Mouse (Mus musculus): Measurements from ENCODE around the gene Sdhaf2. TPM values are rescaled to one million over a fixed set of nuclear protein-coding genes. Genes with fewer than 3 reads are reported as not detected.

The Sdhaf2 gene
- total RNA-seq, 1 experiment from 2014 or later: 63.1 TPM

Other genes with a start within 250 kb of the Sdhaf2 start
- gene Dagla, start 221.3 kb downstream of the Sdhaf2 start, total RNA-seq (2017): not detected in 2 replicates
- not detected in 2 replicates for gene Syt7, start 137.1 kb downstream of the Sdhaf2 start, total RNA-seq (2017)
- not detected in 2 replicates for gene Lrrc10b, start 68.7 kb downstream of the Sdhaf2 start, total RNA-seq (2017)
- not detected in 2 replicates for gene Ppp1r32, start 43.2 kb downstream of the Sdhaf2 start, total RNA-seq (2017)
- 34.4 and 42.1 TPM in 2 replicates for gene Cpsf7, start 876 bp downstream of the Sdhaf2 start, total RNA-seq (2017)
- 17.3 and 30.5 TPM in 2 replicates for gene Tmem216, start 30.1 kb upstream of the Sdhaf2 start, total RNA-seq (2017)
- 30.9 and 32.4 TPM in 2 replicates for gene Cyb561a3, start 51.0 kb upstream of the Sdhaf2 start, total RNA-seq (2017)
- gene Tmem138, start 51.2 kb upstream of the Sdhaf2 start, total RNA-seq (2017): 6.0 and 15.9 TPM in 2 replicates
- 424 and 475 TPM in 2 replicates for gene Ddb1, start 79.2 kb upstream of the Sdhaf2 start, total RNA-seq (2017)
- 3.5 and 7.3 TPM in 2 replicates for gene Tkfc, start 79.5 kb upstream of the Sdhaf2 start, total RNA-seq (2017)
- gene Vwce, start 108.1 kb upstream of the Sdhaf2 start, total RNA-seq (2017): not detected in 2 replicates
- gene Pga5, start 151.9 kb upstream of the Sdhaf2 start, total RNA-seq (2017): not detected in 2 replicates
- 6.5 and 11.5 TPM in 2 replicates for gene Vps37c, start 162.6 kb upstream of the Sdhaf2 start, total RNA-seq (2017)
- 0.53 TPM in 1 of 2 replicates, not detected in the other for gene Cd5, start 212.9 kb upstream of the Sdhaf2 start, total RNA-seq (2017)

All from common myeloid progenitor, adult 5-6 weeks (primary cell).